Mouse (Mus musculus): ENCODE results near the gene Lyve1.

DNA sequence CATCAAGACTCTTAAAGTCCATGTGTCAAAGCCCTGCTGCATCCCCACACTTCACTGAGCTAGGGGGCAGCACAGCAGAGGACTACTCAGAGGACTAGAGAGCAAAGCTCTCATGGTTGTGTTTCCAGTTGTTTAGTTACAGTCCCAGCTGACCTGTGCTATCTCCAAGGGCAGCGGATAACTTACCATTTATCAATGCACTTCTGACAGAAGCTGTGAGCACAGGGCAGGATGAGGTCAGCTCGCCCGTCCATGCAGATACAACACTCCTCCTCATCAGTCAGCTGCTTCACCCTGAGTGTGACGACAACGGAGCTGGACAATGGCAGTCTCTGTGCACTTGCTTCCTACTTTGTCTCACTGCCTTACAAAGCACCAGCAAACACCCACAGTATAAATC is 42.0 kb downstream of the Lyve1 start:
- TF ChIP-seq CTCF (IDR thresholded peaks at IDR 0.05; ENCODE audit: low read depth), result peak; percentile 32; the same call in 1 of the 2 replicates
- TF ChIP-seq EP300 (IDR thresholded peaks at IDR 0.05; ENCODE audit: low read depth), result no peak
